Mouse (Mus musculus): ENCODE data around the gene Vars. TPM values are rescaled to one million over a fixed set of nuclear protein-coding genes. Genes with fewer than 3 reads are reported as not detected.

Gene Vars
- total and polyA plus RNA-seq, 3 experiments = 90.3 to 280 (median 277) TPM

GRCm38 (mm10) chr17:35021842-35022477 is 21.2 kb downstream of the Vars start:
- dilution Hi-C loops (cut with MboI; ENCODE audit: extremely low pct_ligation_motif_present, extremely low pct_unique_long_range_greater_than_20kb, low sequenced_read_pairs) = no loop called here
- Histone ChIP-seq H3K9ac (ENCODE audit: insufficient read depth, low read depth) (no peak overlapping the region), H3K4me2 (ENCODE audit: insufficient read depth, low read depth, poor library complexity, severe bottlenecking) (no peak overlapping the region), H3K4me3 (replicated peaks in 1 of 3; ENCODE audit: low read depth in 2 of 3, low read length in 2 of 3, poor library complexity in 1 of 3) (no peak overlapping the region), H3K79me2 (replicated peaks; ENCODE audit: control insufficient read depth, extremely low read depth, insufficient read depth, poor library complexity, severe bottlenecking) (no peaks in the 10 kb centered on the region; the same call in 1 of the 2 replicates), H3K36me3 (replicated peaks in 1 of 2; ENCODE audit: control insufficient read depth in 1 of 2, insufficient read depth in 1 of 2, low read length in 1 of 2) (peaks cover 4 to 65% of the 10 kb centered on the region in 2 experiments), H3K9me3 (replicated peaks; ENCODE audit: low read length) (no peaks in the 10 kb centered on the region), H3K27me3 (replicated peaks) (no peaks in the 10 kb centered on the region), H3K4me1 (ENCODE audit: control insufficient read depth in 1 of 2, insufficient read depth in 2 of 2) (peaks cover 10 to 40% of the 10 kb centered on the region in 2 experiments), H3K27ac (ENCODE audit: insufficient read depth, low read depth) (no peak overlapping the region)
- TF ChIP-seq KAT2A (IDR thresholded peaks at IDR 0.05; ENCODE audit: insufficient replicate concordance, low read length) = no peak
- TF ChIP-seq TCF12 (IDR thresholded peaks at IDR 0.05; ENCODE audit: low read depth, low read length) = no peak
- no peak for TF ChIP-seq MAFK (IDR thresholded peaks at IDR 0.05; ENCODE audit: insufficient replicate concordance, low read length)
- TF ChIP-seq ELF1 (IDR thresholded peaks at IDR 0.05; ENCODE audit: low read depth, low read length) = no peak
- TF ChIP-seq CHD1 (IDR thresholded peaks at IDR 0.05; ENCODE audit: low read depth, low read length) = no peak
- TF ChIP-seq MEF2A (IDR thresholded peaks at IDR 0.05; ENCODE audit: borderline replicate concordance, low read depth, low read length) = no peak
- TF ChIP-seq MXI1 (IDR thresholded peaks at IDR 0.05; ENCODE audit: low read depth, low read length) = no peak
- in situ Hi-C loops (cut with MboI; ENCODE audit: low pct_ligation_motif_present, low pct_unique_long_range_greater_than_20kb, low sequenced_read_pairs) = loop anchor here (5.0 to 10.0 kb wide), 2 partner anchors 45 to 93 kb away; partner anchors contain the start of genes Ly6g5b, Ly6g6c and Mpig6b
- DNase-seq (ENCODE audit: extremely low read depth) = no peak

DNA sequence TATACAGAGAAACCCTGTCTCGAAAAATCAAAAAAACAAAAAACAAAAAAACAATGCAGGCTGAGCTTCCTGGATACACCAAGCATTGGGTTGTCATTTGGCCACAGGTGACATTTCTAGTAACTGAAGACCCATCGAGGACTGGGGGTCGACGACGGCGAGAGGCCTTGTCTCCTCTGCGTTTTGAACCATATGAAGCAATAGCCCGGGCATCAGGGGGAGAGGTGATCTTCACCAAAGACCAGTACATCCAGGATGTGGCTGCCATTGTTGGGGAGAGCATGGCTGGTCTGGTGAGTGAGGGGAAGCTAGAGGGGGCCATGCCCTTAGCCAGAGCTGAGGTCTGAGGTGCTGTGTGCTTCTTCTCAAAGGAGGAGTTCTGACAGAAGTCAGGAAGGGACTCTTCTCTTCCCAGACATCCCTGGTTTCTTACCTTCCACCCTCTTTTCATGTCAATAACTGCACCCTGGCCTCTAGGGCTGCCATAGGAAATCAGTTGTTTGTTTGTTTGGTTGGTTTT is 21.8 kb downstream of the Vars start:
- H3K36me3 ChIP-seq (replicated peaks in 1 of 2; ENCODE audit: control insufficient read depth in 1 of 2, insufficient read depth in 1 of 2, low read length in 1 of 2) = peaks cover 4 to 59% of the 10 kb centered on the region in 2 experiments
- no peak overlapping the region for H3K4me2 ChIP-seq (ENCODE audit: insufficient read depth, low read depth, poor library complexity, severe bottlenecking)
- in situ Hi-C loops (cut with MboI; ENCODE audit: low pct_ligation_motif_present, low pct_unique_long_range_greater_than_20kb, low sequenced_read_pairs) (loop anchor here (5.0 to 10.0 kb wide), 2 partner anchors 45 to 92 kb away; partner anchors contain the start of genes Ly6g5b, Ly6g6c and Mpig6b), dilution Hi-C loops (cut with MboI; ENCODE audit: extremely low pct_ligation_motif_present, extremely low pct_unique_long_range_greater_than_20kb, low sequenced_read_pairs) (no loop called here)
- no peaks in the 10 kb centered on the region; the same call in none of the 2 replicates for H3K79me2 ChIP-seq (replicated peaks; ENCODE audit: control insufficient read depth, extremely low read depth, insufficient read depth, poor library complexity, severe bottlenecking)
- H3K9ac ChIP-seq (ENCODE audit: insufficient read depth, low read depth) = no peak overlapping the region
- H3K9me3 ChIP-seq (replicated peaks; ENCODE audit: low read length) = no peaks in the 10 kb centered on the region
- no peaks in the 10 kb centered on the region for H3K27me3 ChIP-seq (replicated peaks)
- no peak overlapping the region for H3K4me3 ChIP-seq (replicated peaks in 1 of 3; ENCODE audit: low read depth in 2 of 3, low read length in 2 of 3, poor library complexity in 1 of 3)
- DNase-seq (ENCODE audit: extremely low read depth) = no peak
- H3K27ac ChIP-seq (ENCODE audit: insufficient read depth, low read depth) = no peak overlapping the region
- H3K4me1 ChIP-seq (ENCODE audit: control insufficient read depth in 1 of 2, insufficient read depth in 2 of 2) = peaks cover 10 to 40% of the 10 kb centered on the region in 2 experiments
- TF ChIP-seq TCF12 (IDR thresholded peaks at IDR 0.05; ENCODE audit: low read depth, low read length) (no peak), ETS1 (conservative IDR thresholded peaks at IDR 0.05; ENCODE audit: low read depth, low read length) (no peak), UBTF (IDR thresholded peaks at IDR 0.05; ENCODE audit: low read depth, low read length) (no peak), NRF1 (IDR thresholded peaks at IDR 0.05; ENCODE audit: low read depth, low read length) (no peak)

DNA sequence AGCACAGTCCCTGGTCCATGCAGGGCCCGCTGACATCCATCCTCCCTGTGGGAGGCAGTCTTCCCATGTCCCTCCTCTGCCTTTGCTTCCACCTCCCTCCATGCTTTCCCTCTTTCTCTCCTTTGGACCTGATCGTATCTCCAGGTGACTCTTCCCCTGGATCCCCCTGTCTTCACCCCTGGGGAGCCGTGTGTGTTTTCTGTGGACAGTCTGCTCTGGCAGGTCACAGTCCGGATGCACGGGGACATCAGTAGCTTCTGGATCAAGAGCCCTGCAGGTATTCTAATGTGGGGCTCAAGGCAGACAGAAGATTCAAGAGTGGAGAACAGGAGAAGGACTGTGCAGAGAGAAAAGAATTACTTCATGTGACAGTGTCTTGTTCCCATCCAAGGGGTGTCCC is 22.4 kb downstream of the Vars start:
- Histone ChIP-seq H3K36me3 (replicated peaks in 1 of 2; ENCODE audit: control insufficient read depth in 1 of 2, insufficient read depth in 1 of 2, low read length in 1 of 2) (peaks cover 4 to 52% of the 10 kb centered on the region in 2 experiments), H3K27ac (ENCODE audit: insufficient read depth, low read depth) (no peak overlapping the region), H3K9me3 (replicated peaks; ENCODE audit: low read length) (no peaks in the 10 kb centered on the region), H3K4me2 (ENCODE audit: insufficient read depth, low read depth, poor library complexity, severe bottlenecking) (no peak overlapping the region), H3K4me1 (ENCODE audit: control insufficient read depth in 1 of 2, insufficient read depth in 2 of 2) (peaks cover 13 to 45% of the 10 kb centered on the region in 2 experiments), H3K27me3 (replicated peaks) (no peaks in the 10 kb centered on the region), H3K79me2 (replicated peaks; ENCODE audit: control insufficient read depth, extremely low read depth, insufficient read depth, poor library complexity, severe bottlenecking) (no peaks in the 10 kb centered on the region; the same call in none of the 2 replicates), H3K4me3 (replicated peaks in 1 of 3; ENCODE audit: low read depth in 2 of 3, low read length in 2 of 3, poor library complexity in 1 of 3) (no peak overlapping the region), H3K9ac (ENCODE audit: insufficient read depth, low read depth) (no peak overlapping the region)
- in situ Hi-C loops (cut with MboI; ENCODE audit: low pct_ligation_motif_present, low pct_unique_long_range_greater_than_20kb, low sequenced_read_pairs) (loop anchor here (5.0 to 10.0 kb wide), 2 partner anchors 44 to 92 kb away; partner anchors contain the start of genes Ly6g5b, Ly6g6c and Mpig6b), dilution Hi-C loops (cut with MboI; ENCODE audit: extremely low pct_ligation_motif_present, extremely low pct_unique_long_range_greater_than_20kb, low sequenced_read_pairs) (no loop called here)
- DNase-seq (ENCODE audit: extremely low read depth) = no peak
- TF ChIP-seq CHD1 (IDR thresholded peaks at IDR 0.05; ENCODE audit: low read depth, low read length) = no peak
